Mouse (Mus musculus) liver, embryonic 14.5 days (tissue): ENCODE data around the gene Trim25. TPM values are rescaled to one million over a fixed set of nuclear protein-coding genes. Genes with fewer than 3 reads are reported as not detected.

Experiments used
- ATAC-seq: fragments of 200-750 bp; cut with Nextera tagmentation; 2 replicates; pipeline ENCODE4 v1.8.0; 2017; ENCODE audit warnings: moderate number of reproducible peaks, mild to moderate bottlenecking, moderate library complexity; ENCODE audit not compliant: insufficient read depth
- DNase-seq, 3 experiments: peaks; one replicate each; pipeline ENCODE4 v3.0.0-alpha.2; 2012 to 2013; ENCODE audit warnings: low read depth in 3 of 3, low spot score in 3 of 3
- H3K27ac ChIP-seq: fragments of 300-500 bp; sonication (generic); 2 replicates; pipeline ENCODE4 v1.5.1; 2014; ENCODE audit warnings: moderate library complexity, mild to moderate bottlenecking, control low read depth, inconsistent platforms
- H3K27me3 ChIP-seq: fragments of 300-500 bp; sonication (generic); 2 replicates; pipeline ENCODE4 v1.6.1; 2014; ENCODE audit warnings: mild to moderate bottlenecking, low read length, moderate library complexity; ENCODE audit not compliant: control insufficient read depth, insufficient read depth
- H3K36me3 ChIP-seq: fragments of 300-500 bp; sonication (generic); replicated peaks from 2 replicates; pipeline ENCODE4 v1.6.1; 2014; ENCODE audit warnings: low read depth; ENCODE audit not compliant: control insufficient read depth, insufficient read depth
- H3K4me1 ChIP-seq, 2 experiments: fragments of 200-500 bp in 1 of 2; fragments of 300-500 bp in 1 of 2; sonication (generic) in 1 of 2; replicated peaks; 2 replicates each; pipeline ENCODE4 v1.6.1; 2012 to 2014; ENCODE audit warnings: antibody characterized with exemption in 1 of 2, inconsistent platforms in 1 of 2, low read length in 1 of 2; ENCODE audit not compliant: control insufficient read depth in 2 of 2, insufficient read depth in 2 of 2
- H3K4me2 ChIP-seq: fragments of 300-500 bp; sonication (generic); 2 replicates; pipeline ENCODE4 v1.6.1; 2014; ENCODE audit warnings: low read depth, mild to moderate bottlenecking, control low read depth, moderate library complexity
- H3K4me3 ChIP-seq, 2 experiments: fragments of 200-500 bp in 1 of 2; fragments of 300-500 bp in 1 of 2; sonication (generic) in 1 of 2; 2 replicates each; pipeline ENCODE4 v1.5.1; 2012 to 2014; ENCODE audit warnings: low read depth in 2 of 2, low read length in 2 of 2, mild to moderate bottlenecking in 2 of 2, control low read depth in 1 of 2, inconsistent platforms in 1 of 2, moderate library complexity in 1 of 2; ENCODE audit not compliant: insufficient read depth in 1 of 2
- H3K9ac ChIP-seq: fragments of 300-500 bp; sonication (generic); replicated peaks from 2 replicates; pipeline ENCODE4 v1.6.1; 2014; ENCODE audit warnings: mild to moderate bottlenecking, control low read depth, moderate library complexity
- H3K9me3 ChIP-seq: fragments of 300-500 bp; sonication (generic); 2 replicates; pipeline ENCODE4 v1.6.1; 2016; ENCODE audit warnings: low read length, mixed read lengths; ENCODE audit not compliant: control insufficient read depth
- CTCF ChIP-seq: IDR thresholded peaks from 2 replicates; pipeline ENCODE4 v1.5.1; 2016; ENCODE audit warnings: antibody characterized with exemption, low read depth, control low read depth
- EP300 ChIP-seq: IDR thresholded peaks from 2 replicates; pipeline ENCODE4 v1.6.1; 2016; ENCODE audit warnings: antibody characterized with exemption, low read depth
- WGBS: fragments of 180-500 bp; shearing (Covaris S2); extraction: QIAGEN DNeasy Blood & Tissue Kit; methylation state at CpG from one replicate; pipeline ENCODE4 v1.1.7; 2014; ENCODE audit not compliant: insufficient replicate concordance; 5-methylcytosine and 5-hydroxymethylcytosine counted together
- polyA plus RNA-seq, 2 experiments: library from polyadenylated mRNA; depleted of rRNA in 1 of 2; stranded (reverse) in 1 of 2; unstranded in 1 of 2; fragments of >200 nt; fragmentation: Nextera tagmentation in 1 of 2; extraction: Ambion mirVana in 1 of 2; gene quantifications; 2 replicates each; pipeline versions ENCODE4 v1.2.1 to v1.2.3; 2012 to 2014

The Trim25 gene
- polyA plus RNA-seq, 2 experiments, result 9.5 to 11.0 TPM

DNA sequence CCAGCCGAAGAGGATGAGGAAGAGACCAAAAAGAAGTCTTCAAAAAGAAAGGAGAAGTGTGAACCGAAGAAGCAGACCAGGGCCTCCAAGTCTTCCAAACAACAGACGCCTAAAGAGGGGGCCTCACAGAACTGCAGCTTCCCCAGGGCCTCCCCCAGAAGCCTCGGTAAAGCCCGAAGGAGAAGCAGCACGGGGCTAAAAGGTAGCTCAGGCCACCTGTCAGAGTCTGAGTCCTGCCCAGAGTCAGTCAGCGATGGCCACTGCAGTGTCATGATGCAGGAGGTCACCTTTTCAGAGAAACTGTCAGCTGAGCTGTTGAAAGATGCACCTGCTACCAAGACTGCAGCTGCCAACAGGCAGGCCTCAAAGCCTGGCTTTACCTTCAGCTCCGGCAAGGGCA is 17.8 kb upstream of the Trim25 start:
- Histone ChIP-seq H3K27ac (no peak overlapping the region), H3K27me3 (no peaks in the 10 kb centered on the region), H3K9me3 (no peaks in the 10 kb centered on the region), H3K9ac (no peak overlapping the region), H3K36me3 (no peaks in the 10 kb centered on the region; the same call in 1 of the 2 replicates), H3K4me1 (peaks cover 0 to 3% of the 10 kb centered on the region in 2 experiments; a peak in 1 of 4 replicates), H3K4me3 (no peak overlapping the region), H3K4me2 (no peak overlapping the region)
- no peak for DNase-seq
- TF ChIP-seq EP300, result no peak
- ATAC-seq, result no peak
- 53% methylated on average over 8 of the region's 8 CpGs for WGBS

DNA sequence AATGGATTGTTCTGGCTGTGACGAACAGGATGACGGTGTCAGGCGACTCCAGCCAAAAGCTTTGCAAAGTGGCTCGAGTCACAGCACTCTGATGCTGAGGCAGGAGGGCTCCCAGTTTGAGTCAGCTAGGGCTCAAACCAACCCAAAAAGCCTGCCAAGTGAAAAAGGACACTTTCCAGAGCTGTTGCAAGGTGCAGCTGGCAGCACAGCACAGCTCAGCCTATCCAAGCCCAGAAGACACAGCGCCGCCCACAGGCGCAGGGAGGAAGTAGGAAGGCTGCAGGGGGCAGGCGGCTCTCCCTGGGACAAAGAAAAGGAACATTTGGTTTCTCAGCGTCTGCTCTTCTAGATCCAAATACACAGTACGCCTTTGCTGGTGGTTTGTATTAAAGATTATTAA is 12.6 kb upstream of the Trim25 start:
- Histone ChIP-seq H3K4me3 (no peak overlapping the region), H3K4me1 (peaks cover 0 to 5% of the 10 kb centered on the region in 2 experiments; a peak in 1 of 4 replicates), H3K27ac (no peak overlapping the region), H3K9me3 (no peaks in the 10 kb centered on the region), H3K36me3 (no peaks in the 10 kb centered on the region; the same call in 1 of the 2 replicates), H3K9ac (no peak overlapping the region), H3K27me3 (no peaks in the 10 kb centered on the region), H3K4me2 (no peak overlapping the region)
- 80% methylated on average over 10 of the region's 10 CpGs for WGBS
- ATAC-seq (no peak), DNase-seq (no peak)
- TF ChIP-seq CTCF, result peak; percentile 40
- TF ChIP-seq EP300, result no peak

DNA sequence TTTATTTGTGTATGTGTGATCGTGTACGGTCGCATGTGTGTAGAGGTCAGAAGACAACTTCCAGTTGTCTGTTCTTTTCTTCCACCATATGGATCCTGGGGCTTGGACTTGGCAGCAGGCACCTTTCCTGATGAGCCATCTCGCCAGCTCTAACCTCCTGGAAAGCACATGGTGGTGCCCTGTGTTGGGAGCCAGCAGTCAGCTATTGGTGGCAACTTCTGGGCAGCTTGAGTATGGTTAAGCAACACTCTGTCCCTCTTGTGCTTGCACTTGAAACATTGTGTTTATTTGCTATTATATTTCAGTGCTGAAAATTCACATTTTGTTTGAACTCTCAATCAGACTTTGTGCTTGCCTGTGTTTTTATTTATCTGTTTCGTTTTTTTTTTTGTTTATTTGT is 10.2 kb upstream of the Trim25 start:
- WGBS, result 62% methylated on average over 5 of the region's 5 CpGs
- no peak for ATAC-seq
- H3K4me2 ChIP-seq, result no peak overlapping the region
- H3K27me3 ChIP-seq, result no peaks in the 10 kb centered on the region
- 0 out of 4 replicates have a peak, but pooled peaks cover 0 to 3% of the 10 kb centered on the region in 2 experiments for H3K4me1 ChIP-seq
- no peak overlapping the region for H3K4me3 ChIP-seq
- H3K27ac ChIP-seq, result no peak overlapping the region
- DNase-seq, result no peak
- TF ChIP-seq EP300 (no peak), CTCF (no peak)
- no peaks in the 10 kb centered on the region for H3K9me3 ChIP-seq
- no peaks in the 10 kb centered on the region for H3K36me3 ChIP-seq
- H3K9ac ChIP-seq, result no peak overlapping the region

DNA sequence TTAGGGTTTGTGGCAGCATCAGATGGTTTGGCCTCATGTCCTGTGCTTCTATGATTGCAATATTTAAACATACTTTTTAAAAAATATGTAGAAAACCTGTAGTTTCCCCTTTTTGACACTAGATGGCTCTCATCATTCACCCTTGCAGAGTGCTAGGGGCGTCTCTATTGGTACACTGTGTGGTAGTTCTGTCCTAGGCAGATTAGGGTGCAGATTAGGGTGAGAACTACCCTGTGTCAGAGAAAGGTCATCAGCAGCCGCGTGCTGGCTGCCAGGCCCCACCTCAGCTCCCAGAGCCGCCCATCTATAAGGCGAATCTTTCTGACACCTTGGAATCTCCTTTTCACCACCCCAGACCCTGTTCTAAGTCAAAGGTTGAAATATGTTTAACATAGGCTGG is 9.6 kb upstream of the Trim25 start:
- H3K27ac ChIP-seq, result no peak overlapping the region
- H3K9ac ChIP-seq, result no peak overlapping the region
- TF ChIP-seq EP300 (no peak), CTCF (peak; percentile 71)
- H3K9me3 ChIP-seq, result no peaks in the 10 kb centered on the region
- H3K27me3 ChIP-seq, result no peaks in the 10 kb centered on the region
- 0 out of 4 replicates have a peak, but pooled peaks cover 0 to 3% of the 10 kb centered on the region in 2 experiments for H3K4me1 ChIP-seq
- no peak overlapping the region for H3K4me2 ChIP-seq
- DNase-seq, result peak in 2 of 3 experiments; percentile 43 to 60
- 26% methylated on average over 5 of the region's 5 CpGs for WGBS
- ATAC-seq, result peak; percentile 84
- H3K36me3 ChIP-seq, result no peaks in the 10 kb centered on the region
- H3K4me3 ChIP-seq, result no peak overlapping the region

DNA sequence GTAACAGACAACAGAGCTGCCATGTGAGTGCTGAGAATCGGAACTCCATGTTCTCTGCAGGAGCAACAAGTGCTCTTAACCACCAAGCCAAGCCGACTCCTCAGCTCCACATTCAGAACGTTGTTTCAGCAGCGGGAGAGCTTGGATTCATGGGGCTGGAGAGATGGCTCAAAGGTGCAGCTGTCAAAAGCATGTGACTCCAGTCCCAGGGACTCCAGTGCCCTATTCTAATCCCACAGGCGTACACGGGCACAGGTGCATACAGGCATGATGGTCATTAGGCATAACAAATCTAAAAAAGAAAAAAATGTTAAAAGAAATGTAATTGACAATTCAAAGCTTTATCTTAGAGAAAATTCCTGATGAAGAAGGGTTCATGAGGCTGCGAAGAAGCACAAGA is 6.0 kb upstream of the Trim25 start:
- 46% methylated on average over 7 of the region's 7 CpGs for WGBS
- H3K27ac ChIP-seq, result no peak overlapping the region
- no peaks in the 10 kb centered on the region for H3K9me3 ChIP-seq
- H3K27me3 ChIP-seq, result no peaks in the 10 kb centered on the region
- no peaks in the 10 kb centered on the region for H3K36me3 ChIP-seq
- no peak overlapping the region for H3K9ac ChIP-seq
- no peak for DNase-seq
- peaks cover 7% of the 10 kb centered on the region in 2 experiments; a peak in 3 of 4 replicates for H3K4me1 ChIP-seq
- H3K4me2 ChIP-seq, result no peak overlapping the region
- no peak overlapping the region for H3K4me3 ChIP-seq
- no peak for ATAC-seq
- TF ChIP-seq EP300, result no peak
- TF ChIP-seq CTCF, result no peak
